Mouse (Mus musculus) adrenal gland, postnatal 4 days (tissue): Measurements from ENCODE around the gene Dpp8. TPM values are rescaled to one million over a fixed set of nuclear protein-coding genes. Genes with fewer than 3 reads are reported as not detected.
A peak's percentile ranks its signal among the peaks of the same experiment; 100 is the strongest.

Experiments
- DNase-seq, 2 experiments: peaks; one replicate each; pipeline ENCODE4 v3.0.0; 2021 to 2022; ENCODE audit warnings: low spot score in 2 of 2, mixed read lengths in 2 of 2
- total RNA-seq, 2 experiments: library from RNA; stranded (reverse); gene quantifications; 2 replicates each; pipeline ENCODE4 v1.2.3; 2021

The Dpp8 gene
- total RNA-seq, 2 experiments from 2014 or later, result 94.2 to 94.8 TPM

- no peak for DNase-seq
Measured at GRCm38 (mm10) chr9:65083075-65083765, 51.0 kb downstream of the Dpp8 start.

GRCm38 (mm10) chr9:65084198-65084807, 52.1 kb downstream of the Dpp8 start:
- DNase-seq, result no peak

GRCm38 (mm10) chr9:65085270-65085669, 53.1 kb downstream of the Dpp8 start:
- no peak for DNase-seq

- DNase-seq, result no peak
Measured at GRCm38 (mm10) chr9:65086801-65087200, 54.6 kb downstream of the Dpp8 start.

GRCm38 (mm10) chr9:65087490-65087889, 55.3 kb downstream of the Dpp8 start:
- no peak for DNase-seq

- peak; percentile 37 to 41 for DNase-seq
Measured at GRCm38 (mm10) chr9:65094237-65094636, 62.0 kb downstream of the Dpp8 start.

- DNase-seq, result no peak
Measured at GRCm38 (mm10) chr9:65100991-65101685, 68.9 kb downstream of the Dpp8 start, which contains the start of gene Igdcc4. Gene Igdcc4 (plus strand): TSS chr9:65101486.

- DNase-seq, result peak; percentile 16 to 46
Measured at GRCm38 (mm10) chr9:65101686-65102376, 69.6 kb downstream of the Dpp8 start.

GRCm38 (mm10) chr9:65102377-65103172, 70.4 kb downstream of the Dpp8 start:
- no peak for DNase-seq

- no peak for DNase-seq
Measured at GRCm38 (mm10) chr9:65103173-65103752, 71.0 kb downstream of the Dpp8 start.

- DNase-seq, result no peak
Measured at GRCm38 (mm10) chr9:65106821-65107220, 74.6 kb downstream of the Dpp8 start.

- no peak for DNase-seq
Measured at GRCm38 (mm10) chr9:65107893-65108292, 75.7 kb downstream of the Dpp8 start.

- no peak for DNase-seq
Measured at GRCm38 (mm10) chr9:65109132-65110072, 77.2 kb downstream of the Dpp8 start.

- DNase-seq, result no peak
Measured at GRCm38 (mm10) chr9:65111698-65112097, 79.5 kb downstream of the Dpp8 start.

GRCm38 (mm10) chr9:65113694-65114093, 81.5 kb downstream of the Dpp8 start:
- no peak for DNase-seq

GRCm38 (mm10) chr9:65115891-65116290, 83.7 kb downstream of the Dpp8 start:
- no peak for DNase-seq

GRCm38 (mm10) chr9:65117516-65117915, 85.3 kb downstream of the Dpp8 start:
- DNase-seq, result no peak

GRCm38 (mm10) chr9:65120935-65121334, 88.7 kb downstream of the Dpp8 start:
- DNase-seq, result peak in 1 of 2 experiments; percentile 66

GRCm38 (mm10) chr9:65122545-65122944, 90.3 kb downstream of the Dpp8 start:
- DNase-seq, result no peak
